Mouse (Mus musculus) kidney, adult 10 weeks (tissue): ENCODE data around the gene Tmem273. TPM values are rescaled to one million over a fixed set of nuclear protein-coding genes. Genes with fewer than 3 reads are reported as not detected.

Experiments
- polyA plus RNA-seq: library from polyadenylated mRNA; stranded (reverse); fragments of 350-450 nt; fragmentation: Illumina TruSeq; extraction: RNeasy Lipid Tissue Mini Kit (QIAGEN cat#74804); gene quantifications from one replicate; pipeline ENCODE4 v1.2.3, GENCODE M21; 2014; ENCODE audit warnings: low read depth, low replicate concordance

Tmem273 gene
- polyA plus RNA-seq, result not detected

GRCm38 (mm10) chr14:32785556-32786130 is at the start of gene Tmem273:
Tmem273 (plus strand) TSS chr14:32785963.

GRCm38 (mm10) chr14:32833847-32834246 is 48.1 kb downstream of the Tmem273 start, which contains the start of gene Fam170b:
Fam170b (plus strand) TSS chr14:32833962.

GRCm38 (mm10) chr14:32856681-32857328 is 71.0 kb downstream of the Tmem273 start, which contains the start of gene Vstm4:
Vstm4 (plus strand) TSS chr14:32856756.

Other genes starting within 250 kb of the Tmem273 start
- not detected for gene Prrxl1, start 186.6 kb upstream of the Tmem273 start, polyA plus RNA-seq
- gene 3425401B19Rik, start 100.7 kb upstream of the Tmem273 start, polyA plus RNA-seq, result not detected
- not detected for gene Fam170b, start 48.0 kb downstream of the Tmem273 start, polyA plus RNA-seq
- 7.5 TPM for gene Vstm4, start 70.8 kb downstream of the Tmem273 start, polyA plus RNA-seq
- 0.49 TPM for gene Lrrc18, start 205.4 kb downstream of the Tmem273 start, polyA plus RNA-seq